Mouse (Mus musculus) heart, embryonic 15.5 days (tissue): ENCODE data around the gene Use1. TPM values are rescaled to one million over a fixed set of nuclear protein-coding genes. Genes with fewer than 3 reads are reported as not detected.

ENCODE experiments used
- ATAC-seq: fragments of 200-750 bp; cut with Nextera tagmentation; replicated peaks from 2 replicates; pipeline ENCODE4 v1.8.0; 2017; ENCODE audit warnings: low read depth, moderate TSS enrichment; ENCODE audit not compliant: insufficient number of reproducible peaks, insufficient read depth, low FRiP score
- H3K27ac ChIP-seq: fragments of 300-500 bp; sonication (generic); 2 replicates; pipeline ENCODE4 v1.5.1; 2015; ENCODE audit warnings: mild to moderate bottlenecking, inconsistent platforms
- H3K27me3 ChIP-seq: fragments of 300-500 bp; sonication (generic); 2 replicates; pipeline ENCODE4 v1.6.1; 2015; ENCODE audit warnings: inconsistent platforms
- H3K36me3 ChIP-seq: fragments of 300-500 bp; sonication (generic); 2 replicates; pipeline ENCODE4 v1.6.1; 2015; ENCODE audit warnings: mild to moderate bottlenecking, inconsistent platforms
- H3K4me1 ChIP-seq: fragments of 300-500 bp; sonication (generic); replicated peaks from 2 replicates; pipeline ENCODE4 v1.6.1; 2015; ENCODE audit warnings: inconsistent platforms
- H3K4me2 ChIP-seq: fragments of 300-500 bp; sonication (generic); 2 replicates; pipeline ENCODE4 v1.6.1; 2015; ENCODE audit warnings: inconsistent platforms, mild to moderate bottlenecking, moderate library complexity
- H3K4me3 ChIP-seq: fragments of 300-500 bp; sonication (generic); 2 replicates; pipeline ENCODE4 v1.5.1; 2015; ENCODE audit warnings: mild to moderate bottlenecking, inconsistent platforms
- H3K9ac ChIP-seq: fragments of 300-500 bp; sonication (generic); 2 replicates; pipeline ENCODE4 v1.6.1; 2015; ENCODE audit warnings: mild to moderate bottlenecking, inconsistent platforms
- H3K9me3 ChIP-seq: fragments of 300-500 bp; sonication (generic); replicated peaks from 2 replicates; pipeline ENCODE4 v1.6.1; 2016; ENCODE audit warnings: inconsistent platforms
- WGBS: fragments of 180-500 bp; shearing (Covaris S2); methylation state at CpG from one replicate; pipeline ENCODE4 v1.1.7; 2015; ENCODE audit warnings: mixed read lengths; 5-methylcytosine and 5-hydroxymethylcytosine counted together
- polyA plus RNA-seq: library from polyadenylated mRNA; unstranded; fragments of >200 nt; fragmentation: Nextera tagmentation; extraction: Ambion mirVana; gene quantifications from 2 replicates; pipeline ENCODE4 v1.2.1, GENCODE M21; 2015

The Use1 gene
- polyA plus RNA-seq, 1 experiment from 2014 or later, result 75.3 TPM

- Histone ChIP-seq H3K27me3 (no peaks in the 10 kb centered on the region), H3K4me1 (peaks cover 8% of the 10 kb centered on the region), H3K9ac (no peak overlapping the region), H3K27ac (no peak overlapping the region), H3K4me2 (no peak overlapping the region), H3K4me3 (no peak overlapping the region), H3K9me3 (no peaks in the 10 kb centered on the region), H3K36me3 (no peaks in the 10 kb centered on the region)
- no peak for ATAC-seq
- 64% methylated on average over 5 of the region's 5 CpGs for WGBS
Measured at GRCm38 (mm10) chr8:71392391-71392790, 25.7 kb downstream of the Use1 start.

DNA sequence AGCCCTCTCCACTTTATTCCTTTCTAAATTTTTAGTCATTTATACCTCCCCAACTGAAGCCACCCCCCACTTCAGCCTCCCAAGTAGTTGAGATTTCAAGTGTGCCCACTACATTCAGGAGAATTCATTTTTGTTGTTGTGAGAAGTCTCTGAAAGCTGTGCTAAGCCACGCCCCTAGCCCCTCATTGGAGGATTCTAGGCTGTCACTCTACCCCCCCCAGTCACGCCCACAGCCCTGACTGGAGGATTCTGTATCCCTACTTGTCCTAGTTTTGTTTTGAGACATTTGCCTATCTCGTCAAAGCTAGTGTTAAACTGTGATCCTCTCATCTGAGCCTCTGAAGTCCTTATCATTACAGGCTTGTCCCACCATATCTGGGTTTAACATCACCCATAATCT lies 26.2 kb downstream of the Use1 start:
- peaks cover 13% of the 10 kb centered on the region for H3K4me1 ChIP-seq
- H3K9ac ChIP-seq, result no peak overlapping the region
- 20% methylated on average over 3 of the region's 3 CpGs for WGBS
- H3K4me3 ChIP-seq, result peak overlapping the region; percentile 12; the same call in 1 of the 2 replicates
- H3K27ac ChIP-seq, result no peak overlapping the region
- H3K36me3 ChIP-seq, result no peaks in the 10 kb centered on the region
- ATAC-seq, result no peak
- peak overlapping the region; percentile 31; the same call in 1 of the 2 replicates for H3K4me2 ChIP-seq
- no peaks in the 10 kb centered on the region for H3K9me3 ChIP-seq
- H3K27me3 ChIP-seq, result no peaks in the 10 kb centered on the region

GRCm38 (mm10) chr8:71394481-71394880 lies 27.8 kb downstream of the Use1 start:
- Histone ChIP-seq H3K9me3 (no peaks in the 10 kb centered on the region), H3K4me2 (peak overlapping the region; percentile 84), H3K9ac (0 out of 2 replicates have a peak overlapping the region, but pooled peaks have one; percentile 26), H3K36me3 (peaks cover 10% of the 10 kb centered on the region), H3K4me3 (peak overlapping the region; percentile 27), H3K4me1 (peaks cover 13% of the 10 kb centered on the region), H3K27ac (0 out of 2 replicates have a peak overlapping the region, but pooled peaks have one; percentile 81), H3K27me3 (no peaks in the 10 kb centered on the region)
- ATAC-seq, result no peak
- WGBS, result 71% methylated on average over 7 of the region's 7 CpGs

GRCm38 (mm10) chr8:71395071-71395470 lies 28.4 kb downstream of the Use1 start:
- H3K27ac ChIP-seq, result peak overlapping the region; percentile 81
- H3K27me3 ChIP-seq, result no peaks in the 10 kb centered on the region
- peak overlapping the region; percentile 84 for H3K4me2 ChIP-seq
- H3K9me3 ChIP-seq, result no peaks in the 10 kb centered on the region
- H3K4me1 ChIP-seq, result peaks cover 13% of the 10 kb centered on the region
- 69% methylated on average over 10 of the region's 10 CpGs for WGBS
- H3K4me3 ChIP-seq, result peak overlapping the region; percentile 27
- no peak overlapping the region for H3K9ac ChIP-seq
- peaks cover 13% of the 10 kb centered on the region for H3K36me3 ChIP-seq
- no peak for ATAC-seq

DNA sequence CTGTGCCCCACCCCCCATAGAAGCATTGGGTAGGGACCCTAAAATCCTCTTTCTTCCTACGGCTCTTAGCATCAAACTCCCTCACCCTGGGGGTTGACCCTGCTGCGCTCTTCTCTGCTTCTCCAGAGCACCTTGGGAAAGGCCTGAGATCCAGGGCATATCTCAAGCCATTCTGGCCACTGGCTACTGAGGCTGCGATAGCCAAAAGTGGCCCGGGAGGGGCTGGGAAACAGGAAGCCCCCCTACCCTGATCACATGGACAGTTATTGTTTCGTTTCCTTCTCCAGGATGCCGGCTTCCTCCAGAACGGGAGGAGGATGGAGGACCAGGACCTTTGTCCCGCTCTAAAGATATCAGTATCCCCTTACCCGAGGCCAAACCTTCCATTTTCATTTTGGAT lies 29.0 kb downstream of the Use1 start, which contains the start of gene Ushbp1:
TSS of gene Ushbp1 (minus strand) at position 174 of the 400 bp plus-strand sequence.
- 73% methylated on average over 9 of the region's 9 CpGs for WGBS
- H3K27me3 ChIP-seq, result no peaks in the 10 kb centered on the region
- 0 out of 2 replicates have a peak, but pooled peaks have one; percentile 5 for ATAC-seq

GRCm38 (mm10) chr8:71396639-71397305 lies 30.1 kb downstream of the Use1 start, which contains the start of gene Babam1:
Gene Babam1 (plus strand): TSS chr8:71396861.
- Histone ChIP-seq H3K4me2 (peak within 1 kb of the TSS; percentile 84), H3K9me3 (no peaks in the 10 kb centered on the region), H3K27ac (peak within 1 kb of the TSS; percentile 81), H3K4me3 (peak within 1 kb of the TSS; percentile 64), H3K36me3 (peaks cover 13% of the 10 kb centered on the region), H3K9ac (peak within 1 kb of the TSS; percentile 76), H3K4me1 (peaks cover 13% of the 10 kb centered on the region), H3K27me3 (no peaks in the 10 kb centered on the region)
- peak; percentile 91 for ATAC-seq
- WGBS, result under 1% methylated on average over 34 of the region's 34 CpGs

More for the DNA sequence above, 29.0 kb downstream of the Use1 start, which contains the start of gene Ushbp1:
- Histone ChIP-seq H3K9ac (0 out of 2 replicates have a peak within 1 kb of the TSS, but pooled peaks have one; percentile 26), H3K4me3 (peak within 1 kb of the TSS; percentile 64), H3K4me2 (peak within 1 kb of the TSS; percentile 84), H3K36me3 (peaks cover 13% of the 10 kb centered on the region), H3K27ac (peak within 1 kb of the TSS; percentile 81), H3K9me3 (no peaks in the 10 kb centered on the region), H3K4me1 (peaks cover 13% of the 10 kb centered on the region)

DNA sequence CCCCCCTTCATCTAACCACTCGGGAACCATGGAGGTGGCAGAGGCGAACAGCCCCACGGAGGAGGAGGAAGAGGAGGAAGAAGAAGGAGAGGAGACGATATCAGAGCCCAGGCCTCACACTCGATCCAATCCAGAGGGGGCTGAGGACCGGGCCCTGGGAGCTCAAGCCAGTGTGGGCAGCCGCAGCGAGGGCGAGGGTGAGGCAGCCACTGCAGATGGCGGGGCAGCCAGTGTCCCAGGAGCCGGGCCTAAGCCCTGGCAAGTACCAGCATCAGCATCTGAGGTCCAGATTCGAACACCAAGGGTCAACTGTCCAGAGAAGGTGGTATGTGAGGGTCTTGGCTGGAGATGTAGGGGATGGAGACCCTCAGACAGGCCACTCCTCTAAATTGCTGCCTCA lies 31.1 kb downstream of the Use1 start:
- WGBS, result 83% methylated on average over 12 of the region's 12 CpGs
- Histone ChIP-seq H3K4me1 (peaks cover 13% of the 10 kb centered on the region), H3K36me3 (peaks cover 13% of the 10 kb centered on the region), H3K27ac (no peak overlapping the region), H3K4me3 (peak overlapping the region; percentile 64), H3K9me3 (no peaks in the 10 kb centered on the region), H3K4me2 (peak overlapping the region; percentile 84), H3K27me3 (no peaks in the 10 kb centered on the region), H3K9ac (peak overlapping the region; percentile 76; the same call in 1 of the 2 replicates)
- ATAC-seq, result no peak

DNA sequence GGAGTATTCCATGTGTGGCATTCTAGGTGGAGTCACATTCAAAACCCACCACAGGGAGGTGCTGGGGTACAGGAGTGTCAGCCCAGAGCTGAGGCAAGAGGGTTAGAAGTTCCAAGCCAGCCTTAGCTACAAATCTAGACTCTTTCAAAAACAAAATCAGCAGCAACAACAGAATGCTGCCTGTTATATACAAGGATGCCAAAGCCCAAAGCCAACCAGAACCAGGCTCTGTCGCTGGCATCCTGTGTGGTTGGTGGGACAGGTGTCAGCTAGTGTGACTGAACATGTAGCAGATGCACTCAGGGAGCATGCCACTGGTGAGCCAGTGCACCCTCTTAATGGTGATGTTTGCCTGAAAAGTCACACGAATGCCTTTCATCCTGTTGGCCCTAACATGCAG lies 34.2 kb downstream of the Use1 start:
- H3K27ac ChIP-seq, result no peak overlapping the region
- no peak overlapping the region for H3K9ac ChIP-seq
- H3K4me3 ChIP-seq, result no peak overlapping the region
- H3K36me3 ChIP-seq, result peaks cover 13% of the 10 kb centered on the region
- no peaks in the 10 kb centered on the region for H3K9me3 ChIP-seq
- ATAC-seq, result no peak
- no peak overlapping the region for H3K4me2 ChIP-seq
- WGBS, result 82% methylated on average over 2 of the region's 2 CpGs
- H3K4me1 ChIP-seq, result peaks cover 20% of the 10 kb centered on the region
- H3K27me3 ChIP-seq, result no peaks in the 10 kb centered on the region

DNA sequence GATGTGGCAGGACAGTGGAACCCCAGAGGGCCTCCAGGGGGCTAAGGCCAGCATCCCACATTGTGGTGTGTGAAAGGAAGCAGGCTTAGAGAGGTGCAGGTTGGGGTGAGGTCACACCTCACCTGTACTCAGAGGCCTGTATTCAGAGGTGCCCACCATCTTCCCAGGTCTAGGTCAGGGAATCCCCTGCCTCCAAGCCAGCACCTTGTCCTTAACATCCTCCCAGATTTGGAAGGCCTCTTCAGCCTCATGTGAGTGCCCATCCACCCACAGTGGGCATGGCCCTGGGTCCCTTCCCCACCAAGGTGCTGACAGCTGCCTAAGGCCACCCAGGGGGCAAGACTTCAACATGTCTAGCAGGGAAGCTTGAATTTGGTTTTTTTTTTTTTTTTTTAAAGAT lies 34.8 kb downstream of the Use1 start:
- no peak overlapping the region for H3K4me3 ChIP-seq
- H3K9me3 ChIP-seq, result no peaks in the 10 kb centered on the region
- peaks cover 22% of the 10 kb centered on the region for H3K4me1 ChIP-seq
- ATAC-seq, result no peak
- H3K27ac ChIP-seq, result no peak overlapping the region
- no peak overlapping the region for H3K9ac ChIP-seq
- H3K4me2 ChIP-seq, result no peak overlapping the region
- no peaks in the 10 kb centered on the region for H3K27me3 ChIP-seq
- peaks cover 13% of the 10 kb centered on the region for H3K36me3 ChIP-seq

DNA sequence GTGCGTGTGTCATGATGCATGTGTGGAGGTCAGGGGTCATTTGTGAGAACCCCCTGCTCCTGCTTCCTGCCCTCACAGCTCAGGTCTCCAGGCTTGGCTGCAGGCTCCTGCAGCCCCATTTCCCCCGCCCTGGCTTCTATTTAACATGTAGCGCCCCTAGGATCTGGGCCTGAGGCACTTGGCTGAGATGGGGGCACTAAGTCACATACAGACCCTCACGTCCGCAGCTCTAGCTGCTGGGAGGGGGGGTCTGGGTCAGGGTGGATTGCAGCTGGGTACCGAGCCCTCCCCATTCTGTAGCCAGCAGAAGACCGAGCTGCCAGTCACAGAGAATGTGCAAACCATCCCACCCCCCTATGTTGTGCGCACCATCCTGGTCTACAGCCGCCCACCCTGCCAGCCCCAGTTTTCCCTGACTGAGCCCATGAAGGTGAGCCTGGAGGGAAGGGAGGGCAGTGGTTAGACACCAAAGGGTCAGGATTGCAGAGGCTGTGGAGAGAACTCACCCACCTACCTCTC lies 35.9 kb downstream of the Use1 start:
- peaks cover 26% of the 10 kb centered on the region for H3K4me1 ChIP-seq
- H3K4me3 ChIP-seq, result no peak overlapping the region
- H3K9ac ChIP-seq, result no peak overlapping the region
- no peak overlapping the region for H3K4me2 ChIP-seq
- H3K9me3 ChIP-seq, result no peaks in the 10 kb centered on the region
- no peak overlapping the region for H3K27ac ChIP-seq
- WGBS, result 86% methylated on average over 9 of the region's 9 CpGs
- H3K36me3 ChIP-seq, result peaks cover 13% of the 10 kb centered on the region
- H3K27me3 ChIP-seq, result no peaks in the 10 kb centered on the region
- ATAC-seq, result no peak

DNA sequence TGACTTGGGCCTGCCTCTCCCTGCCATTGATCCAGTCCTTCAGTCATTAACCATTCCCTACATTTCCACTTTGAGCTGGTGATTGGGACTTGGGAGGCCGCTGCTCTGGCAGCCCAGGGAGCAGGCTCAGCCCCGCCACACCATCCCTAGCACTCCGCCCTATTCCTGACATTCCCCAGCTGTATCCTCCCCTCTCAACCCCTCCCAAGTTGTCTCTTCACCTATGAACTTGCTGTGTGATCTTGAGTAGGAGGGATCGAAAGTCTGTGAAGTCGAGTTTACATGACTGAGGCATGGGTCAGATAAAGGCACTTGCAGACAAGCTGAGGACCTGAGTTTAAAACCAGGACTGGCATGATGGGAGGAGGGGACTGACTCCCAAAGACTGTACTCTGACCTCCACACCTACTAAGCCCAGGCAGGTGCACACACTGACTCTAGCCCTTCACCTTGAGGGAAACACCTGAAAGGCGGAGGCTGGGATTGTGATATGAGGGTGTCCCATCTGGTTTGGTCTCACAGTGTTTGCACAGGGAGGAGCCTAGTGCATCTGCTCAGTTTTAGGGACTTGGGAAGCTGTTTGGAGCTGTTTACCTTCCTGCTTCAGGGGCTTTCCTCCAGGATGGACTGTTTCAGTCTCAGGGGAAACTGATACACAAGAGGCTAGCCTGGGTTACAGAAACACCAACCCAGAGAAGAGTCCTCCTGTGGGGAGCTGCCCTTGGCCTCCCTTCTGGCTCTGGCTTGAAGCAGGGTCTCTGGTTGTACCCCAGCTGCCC lies 36.6 kb downstream of the Use1 start:
- no peak for ATAC-seq
- Histone ChIP-seq H3K36me3 (peaks cover 14% of the 10 kb centered on the region), H3K4me3 (no peak overlapping the region), H3K9ac (no peak overlapping the region), H3K27me3 (no peaks in the 10 kb centered on the region), H3K9me3 (no peaks in the 10 kb centered on the region), H3K4me1 (peaks cover 26% of the 10 kb centered on the region), H3K4me2 (no peak overlapping the region), H3K27ac (no peak overlapping the region)
- WGBS, result 67% methylated on average over 6 of the region's 6 CpGs
